8 mouse cellular contexts compared by ENCODE assay signal in the genomic region with DNA sequence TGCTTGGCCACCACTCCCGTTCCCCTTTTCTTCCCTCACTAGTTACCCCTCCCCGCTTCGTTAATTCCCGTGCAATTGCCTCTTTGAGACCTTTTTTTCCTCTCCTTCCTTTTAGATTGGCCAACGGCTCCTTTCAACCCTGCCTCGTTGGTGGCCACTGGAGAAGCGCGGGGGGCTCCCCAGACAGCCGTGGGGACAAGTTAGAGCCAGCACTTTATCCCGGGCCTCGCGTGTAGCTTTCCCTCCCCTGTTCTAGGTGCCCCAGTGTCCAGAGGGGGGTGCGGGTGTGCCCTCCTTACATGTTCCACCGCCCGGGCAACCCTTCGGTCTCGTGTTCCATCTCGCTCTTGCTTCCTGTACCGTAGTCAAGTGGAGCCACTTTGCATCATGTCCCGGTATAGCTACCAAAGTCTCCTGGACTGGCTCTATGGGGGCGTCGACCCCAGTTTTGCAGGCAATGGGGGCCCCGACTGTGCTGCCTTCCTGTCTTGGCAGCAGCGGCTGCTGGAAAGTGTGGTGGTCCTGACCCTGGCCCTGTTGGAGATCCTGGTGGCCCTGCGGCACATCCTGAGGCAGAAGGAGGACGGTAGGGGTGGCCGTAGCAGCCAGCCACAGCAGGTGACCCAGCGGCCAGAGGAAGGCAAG. TPM values are rescaled to one million over a fixed set of nuclear protein-coding genes. Genes with fewer than 3 reads are reported as not detected.
A peak's percentile ranks its signal among the peaks of the same experiment; 100 is the strongest.
DNase-seq lines count a peak whose midpoint lies in the region; ATAC-seq and TF ChIP-seq lines count a peak whose summit lies in the region.

No protein-coding gene starts in this region.

- H3K9me3 ChIP-seq in kidney, postnatal 0 days (replicated peaks; ENCODE audit: low read length) = no peaks in the 10 kb centered on the region
- H3K9me3 ChIP-seq in stomach, embryonic 14.5 days (ENCODE audit: control insufficient read depth, low read depth, low read length) = no peaks in the 10 kb centered on the region

- peak overlapping the region; percentile 74 for H3K9ac ChIP-seq in kidney, postnatal 0 days (ENCODE audit: low read depth, low read length)
- peak overlapping the region; percentile 50 for H3K9ac ChIP-seq in stomach, embryonic 14.5 days (replicated peaks; ENCODE audit: low read depth, low read length)

- H3K4me2 ChIP-seq in kidney, postnatal 0 days (ENCODE audit: low read length) = peak overlapping the region; percentile 69
- H3K4me2 ChIP-seq in stomach, embryonic 14.5 days (replicated peaks; ENCODE audit: low read depth, low read length) = peak overlapping the region; percentile 79

- peak overlapping the region; percentile 88 for H3K27ac ChIP-seq in bone marrow, adult 2 months (ENCODE audit: control insufficient read depth, insufficient read depth, low read depth, low read length, poor library complexity)
- peak overlapping the region; percentile 93 for H3K27ac ChIP-seq in kidney, postnatal 0 days
- H3K27ac ChIP-seq in stomach, embryonic 14.5 days (ENCODE audit: low read length) = peak overlapping the region; percentile 94

- no peak for ATAC-seq in kidney, postnatal 0 days (replicated peaks; ENCODE audit: low FRiP score, low read depth)
- no peak for ATAC-seq in stomach, embryonic 14.5 days (ENCODE audit: insufficient number of reproducible peaks, insufficient read depth, low FRiP score, low read depth)

- peak; percentile 7 for DNase-seq in gastrocnemius, postnatal 10 days
- no peak for DNase-seq in gastrocnemius, postnatal 25 days
- peak; percentile 10 to 21 for DNase-seq in heart, adult 9 months (ENCODE audit: low spot score in 2 of 2)
- peak; percentile 31 for DNase-seq in kidney, postnatal 0 days (ENCODE audit: low spot score)
- peak; percentile 50 for DNase-seq in lung, postnatal 36 days
- no peak for DNase-seq in frontal cortex, postnatal 10 days (ENCODE audit: low spot score in 2 of 2)

- H3K27me3 ChIP-seq in kidney, postnatal 0 days (ENCODE audit: insufficient read depth, low read length) = no peaks in the 10 kb centered on the region
- H3K27me3 ChIP-seq in stomach, embryonic 14.5 days (ENCODE audit: control insufficient read depth, insufficient read depth, low read length) = no peaks in the 10 kb centered on the region

- H3K4me1 ChIP-seq in bone marrow, adult 2 months (ENCODE audit: control insufficient read depth, insufficient read depth, low read length) = no peaks in the 10 kb centered on the region; the same call in 1 of the 2 replicates
- H3K4me1 ChIP-seq in kidney, postnatal 0 days (replicated peaks; ENCODE audit: insufficient read depth, low read length) = no peaks in the 10 kb centered on the region
- peaks cover 3% of the 10 kb centered on the region; the same call in 1 of the 2 replicates for H3K4me1 ChIP-seq in stomach, embryonic 14.5 days (ENCODE audit: control insufficient read depth, insufficient read depth, low read length)

- no peaks in the 10 kb centered on the region for H3K36me3 ChIP-seq in kidney, postnatal 0 days (ENCODE audit: insufficient read depth, low read length)
- H3K36me3 ChIP-seq in stomach, embryonic 14.5 days (ENCODE audit: control insufficient read depth, insufficient read depth, low read length) = no peaks in the 10 kb centered on the region

- no peak for TF ChIP-seq POLR2A in bone marrow, adult 2 months (IDR thresholded peaks at IDR 0.05; ENCODE audit: borderline replicate concordance, control insufficient read depth, low read depth, low read length)

- WGBS in bone marrow, adult 2 months = 16% methylated on average over 28 of the region's 28 CpGs
- 30% methylated on average over 28 of the region's 28 CpGs for WGBS in kidney, postnatal 0 days
- WGBS in stomach, embryonic 14.5 days = 23% methylated on average over 28 of the region's 28 CpGs

- H3K4me3 ChIP-seq in bone marrow, adult 2 months (replicated peaks; ENCODE audit: control insufficient read depth, low read depth, low read length) = peak overlapping the region; percentile 96
- H3K4me3 ChIP-seq in kidney, postnatal 0 days (replicated peaks; ENCODE audit: low read depth, low read length) = peak overlapping the region; percentile 55
- H3K4me3 ChIP-seq in stomach, embryonic 14.5 days (ENCODE audit: low read depth, low read length) = peak overlapping the region; percentile 53

- no peak for TF ChIP-seq CTCF in bone marrow, adult 2 months (IDR thresholded peaks at IDR 0.05; ENCODE audit: control insufficient read depth, insufficient read depth, low read length)
- TF ChIP-seq CTCF in kidney, postnatal 0 days (IDR thresholded peaks at IDR 0.05; ENCODE audit: low read depth) = no peak

RNA-seq across cellular contexts. Expression of a gene that starts 1.1 kb away (rescaled TPM):
- total RNA-seq in gastrocnemius, postnatal 10 days (2021) = 10 to 100 TPM in 1 of 2 experiments, 1 to 10 TPM in 1; 9.8 to 11.7 TPM
- total RNA-seq in gastrocnemius, postnatal 25 days (2021) = 1 to 10 TPM; 2.8 to 4.0 TPM
- 19.3 and 30.2 TPM in 2 replicates for polyA plus RNA-seq in bone marrow, adult 2 months (2011; ENCODE audit: insufficient read depth, insufficient read length, low replicate concordance, missing spikeins)
- 33.0 and 36.3 TPM in 2 replicates for polyA plus RNA-seq in kidney, postnatal 0 days (2015; fragmentation: Nextera tagmentation; extraction: Ambion mirVana)
- polyA plus RNA-seq in stomach, embryonic 14.5 days (2014; fragmentation: Nextera tagmentation; extraction: Ambion mirVana) = 39.5 and 42.9 TPM in 2 replicates

Comparison
In these comparisons a context has a peak if more than half of its experiments do, and no peak if none do; other contexts are left out.
1. DNase-seq: peak in gastrocnemius, postnatal 10 days (single experiment), heart, adult 9 months (2 of 2), kidney, postnatal 0 days (single experiment) and lung, postnatal 36 days (single experiment); none in gastrocnemius, postnatal 25 days (single experiment) and frontal cortex, postnatal 10 days (0 of 2).
2. Peak in every context shown above with its lines, with median percentiles within 50 percentile points of each other: H3K27ac ChIP-seq and H3K4me3 ChIP-seq.